Mouse (Mus musculus) heart, embryonic 16.5 days (tissue): ENCODE measurements around the gene Ybx2. TPM values are rescaled to one million over a fixed set of nuclear protein-coding genes. Genes with fewer than 3 reads are reported as not detected.

Experiments used
- ATAC-seq: fragments of 200-750 bp; cut with Nextera tagmentation; replicated peaks from 2 replicates; pipeline ENCODE4 v1.8.0; 2017; ENCODE audit warnings: moderate number of reproducible peaks; ENCODE audit not compliant: insufficient read depth, low FRiP score; ENCODE audit errors: extremely low read depth
- H3K27ac ChIP-seq: fragments of 300-500 bp; sonication (generic); 2 replicates; pipeline ENCODE4 v1.5.1; 2014; ENCODE audit warnings: mild to moderate bottlenecking, low read length, control low read depth, moderate library complexity
- H3K27me3 ChIP-seq: fragments of 300-500 bp; sonication (generic); 2 replicates; pipeline ENCODE4 v1.6.1; 2014; ENCODE audit warnings: low read length, mixed read lengths; ENCODE audit not compliant: control insufficient read depth, insufficient read depth
- H3K36me3 ChIP-seq: fragments of 300-500 bp; sonication (generic); 2 replicates; pipeline ENCODE4 v1.6.1; 2014; ENCODE audit not compliant: control insufficient read depth, insufficient read depth
- H3K4me1 ChIP-seq: fragments of 300-500 bp; sonication (generic); 2 replicates; pipeline ENCODE4 v1.6.1; 2014; ENCODE audit warnings: low read length, mixed read lengths; ENCODE audit not compliant: control insufficient read depth, insufficient read depth
- H3K4me2 ChIP-seq: fragments of 300-500 bp; sonication (generic); 2 replicates; pipeline ENCODE4 v1.6.1; 2014; ENCODE audit warnings: low read depth, mild to moderate bottlenecking, control low read depth, low read length
- H3K4me3 ChIP-seq: fragments of 300-500 bp; sonication (generic); 2 replicates; pipeline ENCODE4 v1.5.1; 2014; ENCODE audit warnings: mild to moderate bottlenecking, control low read depth, low read length
- H3K9ac ChIP-seq: fragments of 300-500 bp; sonication (generic); 2 replicates; pipeline ENCODE4 v1.6.1; 2014; ENCODE audit warnings: low read length, control low read depth
- H3K9me3 ChIP-seq: fragments of 300-500 bp; sonication (generic); replicated peaks from 2 replicates; pipeline ENCODE4 v1.6.1; 2016; ENCODE audit warnings: low read length; ENCODE audit not compliant: control insufficient read depth
- WGBS: fragments of 180-500 bp; shearing (Covaris S2); extraction: QIAGEN DNeasy Blood & Tissue Kit; methylation state at CpG from one replicate; pipeline ENCODE4 v1.1.7; 2014; 5-methylcytosine and 5-hydroxymethylcytosine counted together
- polyA plus RNA-seq: library from polyadenylated mRNA; unstranded; fragments of >200 nt; fragmentation: Nextera tagmentation; extraction: Ambion mirVana; gene quantifications from 2 replicates; pipeline ENCODE4 v1.2.1, GENCODE M21; 2015

Gene Ybx2
- 5.3 and 7.3 TPM in 2 replicates for polyA plus RNA-seq

DNA sequence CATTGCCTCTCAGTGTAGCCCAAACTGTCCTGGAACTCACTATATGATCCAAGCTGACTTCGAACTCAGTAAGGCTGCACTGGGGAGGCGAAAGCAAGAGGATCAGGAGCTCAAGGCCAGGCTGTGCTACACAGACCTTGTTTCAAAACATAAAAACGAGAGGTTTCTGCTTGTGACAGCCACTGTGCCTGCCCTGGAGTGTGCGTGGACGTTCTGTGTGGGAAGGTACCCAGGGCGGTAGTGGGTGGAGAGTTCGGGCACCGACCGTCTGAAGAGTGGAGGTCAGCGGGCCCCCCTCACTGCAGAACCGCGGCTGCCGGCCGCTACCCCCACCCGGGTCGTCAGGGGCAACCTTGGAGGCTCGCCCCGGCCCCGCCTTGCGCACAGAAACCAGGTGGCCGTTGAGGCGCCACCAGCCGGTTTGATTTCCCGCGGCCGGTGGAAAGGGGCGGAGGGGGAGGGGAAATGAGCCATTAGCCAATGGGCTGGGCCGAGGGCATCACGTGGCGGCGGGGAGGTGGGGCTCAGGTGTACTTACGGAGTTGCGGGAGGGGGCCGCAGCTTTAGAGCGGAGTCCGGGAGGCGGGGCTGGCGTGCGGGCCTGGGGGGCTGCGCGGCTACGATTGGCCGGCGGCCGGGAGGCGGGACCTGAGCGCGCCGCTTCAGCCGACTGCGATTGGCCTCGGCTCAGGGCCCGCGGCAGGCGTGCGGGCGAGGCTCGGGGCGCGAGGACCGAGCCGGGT is at the start of gene Ybx2:
Ybx2 (plus strand) TSS at position 660 of the 743 bp plus-strand sequence.
- H3K9ac ChIP-seq: peak within 1 kb of the TSS; percentile 66
- peak within 1 kb of the TSS; percentile 65 for H3K4me3 ChIP-seq
- ATAC-seq: peak; percentile 83
- no peaks in the 10 kb centered on the region for H3K9me3 ChIP-seq
- 0 out of 2 replicates have a peak, but pooled peaks cover 6% of the 10 kb centered on the region for H3K27me3 ChIP-seq
- H3K27ac ChIP-seq: peak within 1 kb of the TSS; percentile 60
- 2% methylated on average over 57 of the region's 62 CpGs for WGBS
- peak within 1 kb of the TSS; percentile 100 for H3K4me2 ChIP-seq
- peaks cover 33% of the 10 kb centered on the region for H3K4me1 ChIP-seq
- no peaks in the 10 kb centered on the region for H3K36me3 ChIP-seq

DNA sequence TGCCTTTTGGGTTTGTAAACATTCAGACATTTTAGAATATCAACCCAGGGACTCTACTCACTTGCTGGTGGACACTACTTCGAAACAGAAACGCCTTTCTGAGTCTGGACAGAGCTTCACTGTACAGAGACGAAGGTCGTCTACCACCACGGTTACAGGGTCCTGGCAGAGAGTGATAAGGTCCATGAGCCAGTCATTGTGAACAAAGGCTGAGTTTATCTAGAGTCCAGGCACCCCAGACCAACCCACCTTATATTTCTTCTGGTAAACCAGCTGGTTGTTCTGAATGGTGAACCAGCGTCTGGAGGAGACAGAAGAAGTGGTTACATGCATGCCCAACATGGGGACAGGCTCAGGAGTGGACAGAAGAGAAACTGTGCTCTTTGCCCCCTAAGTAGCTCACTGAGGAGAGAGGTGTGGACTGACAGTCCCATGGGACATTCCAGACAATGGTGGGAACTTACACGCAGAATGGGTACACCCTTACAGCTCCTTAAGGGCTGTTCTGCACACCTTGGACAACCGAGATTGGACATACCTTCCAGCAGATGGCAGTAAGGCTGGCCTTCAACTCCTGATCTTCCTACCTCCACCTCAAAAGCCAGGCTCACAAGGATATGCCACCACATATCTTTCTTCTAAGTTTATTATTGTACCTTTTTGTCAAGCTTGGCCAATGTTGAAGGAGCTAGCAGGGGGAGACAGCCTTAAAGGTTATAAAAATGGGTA is 48.5 kb upstream of the Ybx2 start:
- Histone ChIP-seq H3K4me2 (no peak overlapping the region), H3K9ac (no peak overlapping the region), H3K9me3 (no peaks in the 10 kb centered on the region), H3K27ac (no peak overlapping the region), H3K36me3 (no peaks in the 10 kb centered on the region), H3K4me1 (peaks cover 12% of the 10 kb centered on the region), H3K27me3 (peaks cover 11% of the 10 kb centered on the region), H3K4me3 (no peak overlapping the region)
- ATAC-seq: no peak
- 41% methylated on average over 8 of the region's 8 CpGs for WGBS

DNA sequence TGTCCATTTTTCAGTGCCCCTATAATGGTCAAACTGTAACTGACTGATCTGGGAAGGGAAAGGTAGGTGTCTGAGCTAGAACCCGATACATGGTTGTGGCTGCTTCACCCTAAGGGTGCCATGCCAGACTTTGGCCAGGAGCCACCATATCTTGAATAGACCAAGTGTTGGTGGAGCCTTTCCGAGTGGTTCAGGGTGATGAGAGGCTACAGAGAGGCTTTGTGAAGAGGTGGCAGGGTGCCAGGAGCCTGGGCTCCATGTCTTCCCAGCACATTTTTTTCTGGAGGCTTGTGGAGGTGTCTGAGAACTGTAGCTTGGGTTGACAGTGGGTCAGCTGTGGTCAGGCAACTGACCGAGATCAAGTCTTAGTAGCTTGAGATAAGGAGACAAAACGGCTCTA is 44.1 kb upstream of the Ybx2 start:
- peaks cover 9% of the 10 kb centered on the region for H3K4me1 ChIP-seq
- ATAC-seq: peak; percentile 55; the same call in 1 of the 2 replicates
- no peak overlapping the region for H3K27ac ChIP-seq
- H3K36me3 ChIP-seq: no peaks in the 10 kb centered on the region
- WGBS: 21% methylated on average over 4 of the region's 4 CpGs
- no peaks in the 10 kb centered on the region for H3K9me3 ChIP-seq
- H3K4me3 ChIP-seq: no peak overlapping the region
- peaks cover 11% of the 10 kb centered on the region for H3K27me3 ChIP-seq
- H3K4me2 ChIP-seq: no peak overlapping the region
- H3K9ac ChIP-seq: no peak overlapping the region

- peak overlapping the region; percentile 26 for H3K4me3 ChIP-seq
- H3K27ac ChIP-seq: peak overlapping the region; percentile 48; the same call in 1 of the 2 replicates
- no peaks in the 10 kb centered on the region for H3K9me3 ChIP-seq
- ATAC-seq: no peak
- H3K36me3 ChIP-seq: no peaks in the 10 kb centered on the region
- no peak overlapping the region for H3K4me2 ChIP-seq
- H3K9ac ChIP-seq: no peak overlapping the region
- peaks cover 11% of the 10 kb centered on the region for H3K27me3 ChIP-seq
- 70% methylated on average over 5 of the region's 5 CpGs for WGBS
- peaks cover 9% of the 10 kb centered on the region for H3K4me1 ChIP-seq
These were observed 40.9 kb upstream of the Ybx2 start for GRCm38 (mm10) chr11:69894671-69895070.

- Histone ChIP-seq H3K4me3 (peak within 1 kb of the TSS; percentile 26), H3K27me3 (peaks cover 5% of the 10 kb centered on the region; the same call in 1 of the 2 replicates), H3K36me3 (no peaks in the 10 kb centered on the region), H3K27ac (peak within 1 kb of the TSS; percentile 48), H3K9ac (0 out of 2 replicates have a peak within 1 kb of the TSS, but pooled peaks have one; percentile 22), H3K4me2 (no peak within 1 kb of the TSS), H3K4me1 (peaks cover 13% of the 10 kb centered on the region), H3K9me3 (no peaks in the 10 kb centered on the region)
- 66% methylated on average over 4 of the region's 4 CpGs for WGBS
- ATAC-seq: peak; percentile 35; the same call in 1 of the 2 replicates
These were observed 40.3 kb upstream of the Ybx2 start, which contains the start of gene Acap1 for GRCm38 (mm10) chr11:69895291-69895690. Gene Acap1 (minus strand): TSS chr11:69895539.

- H3K27ac ChIP-seq: no peak overlapping the region
- no peaks in the 10 kb centered on the region for H3K27me3 ChIP-seq
- H3K4me3 ChIP-seq: peak overlapping the region; percentile 78
- H3K9ac ChIP-seq: peak overlapping the region; percentile 83
- H3K4me1 ChIP-seq: peaks cover 13% of the 10 kb centered on the region
- H3K9me3 ChIP-seq: no peaks in the 10 kb centered on the region
- no peak for ATAC-seq
- H3K4me2 ChIP-seq: peak overlapping the region; percentile 80
- peaks cover 12% of the 10 kb centered on the region for H3K36me3 ChIP-seq
- WGBS: 19% methylated on average over 4 of the region's 4 CpGs
These were observed 35.7 kb upstream of the Ybx2 start for GRCm38 (mm10) chr11:69899870-69900269.

DNA sequence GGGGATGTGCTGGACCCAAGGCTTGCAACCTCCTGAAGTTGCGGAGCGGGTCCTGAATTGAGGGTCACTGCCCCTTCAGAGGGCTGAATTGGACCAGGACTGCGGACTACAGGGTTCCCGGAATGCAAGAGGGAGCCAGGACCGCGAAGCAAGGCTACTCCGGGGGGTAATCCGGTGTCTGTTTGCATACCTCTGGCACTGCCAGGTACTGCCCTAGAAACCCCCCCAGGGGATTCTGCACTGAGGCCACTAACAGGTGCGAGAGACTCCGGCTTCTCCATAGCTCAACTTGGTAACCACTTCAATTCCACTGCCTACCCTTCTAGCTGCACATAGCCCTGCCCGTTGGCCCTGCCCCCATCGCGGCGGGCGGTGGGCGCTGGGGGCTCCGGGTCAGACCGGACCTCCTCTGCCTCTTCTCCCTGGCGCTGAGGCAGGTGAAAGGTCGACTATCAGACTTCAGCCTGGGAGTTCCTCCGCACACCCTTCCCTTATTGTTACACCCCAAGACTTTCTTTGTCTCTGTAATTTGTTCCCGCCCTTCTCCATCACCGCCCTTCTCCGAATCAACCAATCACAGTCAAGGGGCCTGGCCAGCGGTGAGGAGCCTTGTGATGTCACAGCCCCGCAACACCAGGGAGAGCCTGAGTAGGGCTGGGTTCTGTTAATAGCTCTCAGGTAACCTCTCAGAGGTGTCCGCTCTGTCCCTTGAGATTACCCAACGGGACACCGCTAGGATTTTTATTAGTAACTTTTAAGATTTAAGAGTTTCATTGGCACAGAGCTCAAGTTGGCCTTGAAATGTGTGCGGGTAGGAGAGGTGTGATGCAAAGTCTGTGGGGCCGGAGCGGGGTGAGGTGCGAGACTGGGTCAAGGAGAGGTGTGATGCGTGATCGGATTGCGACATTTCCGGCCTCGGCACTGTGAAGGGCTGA is 34.9 kb upstream of the Ybx2 start, which contains the start of the genes 2810408A11Rik and Neurl4:
2810408A11Rik (minus strand) TSS at position 517 of the 935 bp plus-strand sequence.
Neurl4 (plus strand) TSS at position 602 of the 935 bp plus-strand sequence.
- ATAC-seq: peak; percentile 91
- Histone ChIP-seq H3K4me3 (peak within 1 kb of the TSS; percentile 78), H3K27me3 (no peaks in the 10 kb centered on the region), H3K27ac (peak within 1 kb of the TSS; percentile 99), H3K9me3 (no peaks in the 10 kb centered on the region), H3K4me2 (peak within 1 kb of the TSS; percentile 81), H3K4me1 (peaks cover 13% of the 10 kb centered on the region), H3K9ac (peak within 1 kb of the TSS; percentile 83), H3K36me3 (peaks cover 15% of the 10 kb centered on the region)
- WGBS: under 1% methylated on average over 38 of the region's 38 CpGs

DNA sequence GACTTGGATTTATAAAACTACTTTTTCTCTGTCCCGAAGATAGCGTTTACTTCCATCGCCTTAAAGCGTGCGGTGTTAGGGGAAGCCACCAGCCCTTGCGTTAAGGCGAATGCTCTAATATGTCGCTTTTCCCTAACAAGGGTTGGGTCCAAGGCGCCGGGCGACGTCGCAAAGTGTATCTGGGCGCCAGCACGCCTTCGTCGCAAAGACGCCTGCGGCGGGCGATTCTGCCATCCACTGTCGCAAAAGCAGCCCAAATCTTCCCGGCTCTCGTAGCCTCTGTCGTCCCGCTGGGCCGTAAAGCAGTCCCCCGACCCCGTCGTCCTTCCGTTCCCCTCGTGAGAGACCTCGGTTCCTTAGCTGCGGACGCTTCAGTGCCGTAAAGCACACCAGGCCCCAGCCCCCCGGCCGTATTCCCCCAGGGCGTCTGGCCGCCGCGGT is 34.2 kb upstream of the Ybx2 start:
- H3K27me3 ChIP-seq: no peaks in the 10 kb centered on the region
- no peaks in the 10 kb centered on the region for H3K9me3 ChIP-seq
- H3K36me3 ChIP-seq: peaks cover 22% of the 10 kb centered on the region
- H3K4me2 ChIP-seq: peak overlapping the region; percentile 81
- peaks cover 13% of the 10 kb centered on the region for H3K4me1 ChIP-seq
- ATAC-seq: peak; percentile 76
- peak overlapping the region; percentile 99 for H3K27ac ChIP-seq
- peak overlapping the region; percentile 78 for H3K4me3 ChIP-seq
- under 1% methylated on average over 42 of the region's 42 CpGs for WGBS
- peak overlapping the region; percentile 83 for H3K9ac ChIP-seq
